Mouse (Mus musculus) thymus, postnatal 25 days (tissue): ENCODE data around the gene Spo11.

Source experiments
- DNase-seq: peaks from one replicate; pipeline ENCODE4 v3.0.0; 2022

Gene Spo11

GRCm38 (mm10) chr2:173035653-173036052, 58.2 kb downstream of the Spo11 start:
- DNase-seq: no peak

GRCm38 (mm10) chr2:173036055-173036454, 58.6 kb downstream of the Spo11 start:
- DNase-seq: no peak

GRCm38 (mm10) chr2:173036611-173037010, 59.1 kb downstream of the Spo11 start:
- no peak for DNase-seq

- no peak for DNase-seq
Measured at GRCm38 (mm10) chr2:173037347-173037746, 59.8 kb downstream of the Spo11 start.

- DNase-seq: no peak
Measured at GRCm38 (mm10) chr2:173037827-173038607, 60.5 kb downstream of the Spo11 start.

GRCm38 (mm10) chr2:173039041-173039440, 61.5 kb downstream of the Spo11 start:
- no peak for DNase-seq

GRCm38 (mm10) chr2:173040803-173041202, 63.3 kb downstream of the Spo11 start:
- DNase-seq: no peak

- DNase-seq: no peak
Measured at GRCm38 (mm10) chr2:173041242-173041641, 63.7 kb downstream of the Spo11 start.

GRCm38 (mm10) chr2:173041893-173042292, 64.4 kb downstream of the Spo11 start:
- DNase-seq: no peak

- no peak for DNase-seq
Measured at GRCm38 (mm10) chr2:173042504-173043162, 65.1 kb downstream of the Spo11 start.
